Mouse (Mus musculus): ENCODE results near the gene S100a13. TPM values are rescaled to one million over a fixed set of nuclear protein-coding genes. Genes with fewer than 3 reads are reported as not detected.

The S100a13 gene
- total RNA-seq, 2 experiments from 2014 or later: 31.2 to 32.1 TPM

DNA sequence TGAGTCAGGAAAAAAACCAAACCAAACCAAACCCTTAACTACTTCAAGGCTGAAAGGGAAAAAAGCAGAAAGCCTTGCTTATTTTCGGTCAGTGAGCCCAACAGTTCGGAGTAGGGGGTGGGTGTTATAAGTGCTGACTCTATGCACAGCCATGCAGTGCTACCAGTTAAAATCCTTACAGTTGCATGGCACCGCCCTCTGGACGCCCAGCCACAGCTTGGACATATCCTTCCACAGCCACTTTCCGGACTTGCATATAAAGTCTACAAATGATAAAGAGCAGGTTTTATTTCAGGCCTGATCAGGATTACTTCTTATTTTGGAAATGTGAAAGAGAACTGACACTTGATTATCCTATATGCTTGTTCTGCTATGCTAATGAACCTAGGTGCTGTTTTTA is 9.0 kb upstream of the S100a13 start:
- intact Hi-C loops (cut with DNase I): no loop called here

DNA sequence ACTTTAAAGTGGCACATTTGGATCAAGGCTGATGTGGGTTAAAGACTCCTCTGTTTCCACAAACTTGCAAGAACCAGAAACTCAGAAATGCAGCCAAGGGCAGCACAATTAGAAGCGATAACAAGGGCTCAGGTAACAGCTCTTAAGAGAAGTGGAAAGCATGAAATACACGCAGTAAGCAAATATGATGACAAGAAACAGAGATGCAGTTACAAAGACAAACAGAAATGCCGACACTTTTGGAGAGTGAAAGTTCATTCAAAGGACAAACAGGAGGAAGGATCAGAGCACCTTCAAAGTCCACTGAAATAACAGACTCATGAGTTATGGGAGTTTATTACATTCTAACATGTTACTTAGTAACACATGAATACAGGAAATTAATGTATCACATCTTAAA is 7.9 kb upstream of the S100a13 start:
- intact Hi-C loops (cut with DNase I): no loop called here
- no peak for DNase-seq

More for the DNA sequence above, 9.0 kb upstream of the S100a13 start:
- no peak for DNase-seq

- DNase-seq: no peak
- intact Hi-C loops (cut with DNase I): loop anchor here (2.0 kb wide), 1 partner anchor 18 kb away; the partner anchor contains the start of gene Snapin
These were observed 5.8 kb upstream of the S100a13 start for GRCm38 (mm10) chr3:90508287-90508949.

DNA sequence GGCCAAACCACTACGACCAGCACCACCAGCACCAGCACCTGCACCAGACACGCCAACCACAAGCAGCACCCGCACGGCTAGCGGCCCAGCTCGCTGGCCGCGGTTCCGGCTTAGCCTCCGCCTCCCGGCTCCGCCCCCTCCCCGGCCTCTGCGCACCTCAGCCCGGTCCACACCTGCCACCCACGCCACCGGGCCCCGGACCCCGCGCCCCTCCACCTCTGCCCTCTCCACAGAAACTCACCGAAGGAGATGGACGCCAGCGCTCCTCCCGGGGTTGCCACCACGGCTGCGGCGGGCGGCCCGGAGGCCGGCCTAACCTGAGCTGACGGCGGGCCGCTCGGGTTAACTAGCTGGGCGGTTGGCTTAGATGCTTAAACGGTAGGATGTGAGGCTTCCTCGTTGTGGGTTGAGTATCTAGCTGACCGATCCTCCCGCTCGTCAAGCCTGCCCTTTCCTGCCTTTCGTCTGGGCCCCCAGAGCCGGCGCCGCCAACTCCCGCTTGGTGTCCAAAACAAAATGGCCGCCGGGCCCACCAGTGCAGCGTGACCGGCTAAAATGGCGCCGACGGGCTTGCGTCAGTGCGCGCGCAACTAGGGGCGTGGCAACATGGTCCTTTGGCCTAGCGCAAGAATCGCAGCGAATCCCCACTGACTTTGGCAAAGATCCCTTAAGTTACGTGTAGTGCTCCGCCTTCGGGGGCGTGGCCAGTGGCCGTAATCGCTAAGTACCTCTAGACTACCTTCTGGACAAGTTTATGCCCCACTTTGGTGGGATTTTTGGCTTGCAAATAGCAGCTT is 5.1 kb upstream of the S100a13 start, which contains the start of gene Chtop:
Gene Chtop, minus strand, starts transcription at position 549 of the 797 bp plus-strand sequence.
- DNase-seq: peak; percentile 99 to 100
- intact Hi-C loops (cut with DNase I): loop anchor here (2.0 kb wide), 1 partner anchor 18 kb away; the partner anchor contains the start of gene Snapin

- no peak for DNase-seq
- intact Hi-C loops (cut with DNase I): loop anchor here (2.0 kb wide), 1 partner anchor 19 kb away; the partner anchor contains the start of gene Snapin
These were observed 4.5 kb upstream of the S100a13 start for GRCm38 (mm10) chr3:90509747-90510123.

- intact Hi-C loops (cut with DNase I): no loop called here
- DNase-seq: no peak
These were observed 2.0 kb upstream of the S100a13 start for GRCm38 (mm10) chr3:90512276-90512675.

- DNase-seq: no peak
- intact Hi-C loops (cut with DNase I): no loop called here
These were observed 1.1 kb upstream of the S100a13 start for GRCm38 (mm10) chr3:90512948-90513642.

GRCm38 (mm10) chr3:90514691-90515090 is 456 bp downstream of the S100a13 start:
- intact Hi-C loops (cut with DNase I): no loop called here

GRCm38 (mm10) chr3:90515242-90515641 is 1.0 kb downstream of the S100a13 start:
- DNase-seq: peak; percentile 55
- intact Hi-C loops (cut with DNase I): no loop called here

More at GRCm38 (mm10) chr3:90514691-90515090, 456 bp downstream of the S100a13 start:
- DNase-seq: peak; percentile 78 to 79

- DNase-seq: no peak
- intact Hi-C loops (cut with DNase I): no loop called here
These were observed 1.6 kb downstream of the S100a13 start for GRCm38 (mm10) chr3:90515789-90516188.

DNA sequence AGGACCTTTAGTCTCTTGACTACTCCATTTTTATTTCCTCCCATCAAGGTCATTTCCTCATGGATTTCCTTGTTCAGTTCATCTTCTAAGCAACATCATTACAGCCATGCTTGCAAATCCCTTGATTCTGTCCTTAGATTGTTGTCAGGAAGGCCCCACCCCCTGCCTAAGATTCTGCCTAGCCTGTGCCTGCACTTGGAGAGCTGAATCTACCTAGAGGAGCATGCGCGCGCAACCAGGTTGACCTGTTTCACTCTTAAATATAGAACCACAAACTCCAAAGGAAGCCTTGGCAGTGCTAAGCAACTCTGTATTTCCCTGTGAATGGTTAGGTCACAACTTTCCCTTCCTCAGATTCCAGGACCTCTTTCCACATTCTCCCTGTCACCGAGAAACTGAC is 3.5 kb downstream of the S100a13 start:
- DNase-seq: no peak
- intact Hi-C loops (cut with DNase I): no loop called here

DNA sequence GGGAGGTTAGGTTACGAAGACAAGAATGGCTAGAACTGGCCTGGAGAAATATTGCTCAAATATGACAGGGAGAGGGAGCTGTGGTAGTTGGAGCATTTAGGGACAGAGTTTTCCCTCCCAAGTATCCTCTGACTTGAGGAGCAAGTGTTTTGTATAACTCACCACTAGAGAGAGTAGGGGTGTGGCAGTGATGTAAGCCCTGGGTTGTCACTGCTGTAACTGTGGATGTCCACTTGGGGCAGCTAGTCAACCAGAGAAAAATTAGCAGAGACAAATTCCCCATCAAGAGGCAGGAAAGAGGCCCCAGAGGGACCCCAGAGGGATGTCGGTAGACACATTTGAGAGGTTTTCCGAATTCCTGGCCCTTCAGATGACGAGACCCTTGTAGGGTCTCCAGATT is 11.2 kb downstream of the S100a13 start:
- DNase-seq: peak in 1 of 2 experiments; percentile 49
- intact Hi-C loops (cut with DNase I): loop anchor here (1.0 to 5.0 kb wide), 3 partner anchors 59 to 182 kb away; no protein-coding TSS in a partner anchor

- intact Hi-C loops (cut with DNase I): loop anchor here (2.0 to 5.0 kb wide), 2 partner anchors 127 to 181 kb away; no protein-coding TSS in a partner anchor
- DNase-seq: no peak
These were observed 11.8 kb downstream of the S100a13 start for GRCm38 (mm10) chr3:90526076-90526475.

DNA sequence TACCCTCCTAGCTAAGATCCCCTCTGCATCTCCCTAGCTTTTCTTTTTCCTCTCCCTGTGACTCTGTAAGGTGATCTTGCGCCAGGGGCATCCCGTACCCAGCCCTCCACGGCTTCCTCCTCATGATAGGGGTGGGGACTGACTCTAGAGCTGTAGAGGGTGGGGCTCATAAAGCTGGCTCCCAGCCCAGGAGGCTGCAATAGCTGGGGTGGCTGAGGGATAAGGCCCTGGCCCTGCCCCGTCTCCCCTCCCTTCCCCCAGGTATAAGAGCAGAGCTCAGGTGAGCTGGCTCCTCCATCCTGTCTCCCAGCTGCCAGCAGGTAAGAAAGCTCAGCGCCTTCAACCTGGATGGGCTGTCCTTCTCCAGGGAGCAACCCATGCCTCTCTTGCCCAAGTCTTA is 12.3 kb downstream of the S100a13 start, which contains the start of gene S100a14:
Gene S100a14, plus strand, starts transcription at position 277 of the 400 bp plus-strand sequence.
- intact Hi-C loops (cut with DNase I): loop anchor here (2.0 to 5.0 kb wide), 2 partner anchors 126 to 181 kb away; no protein-coding TSS in a partner anchor
- DNase-seq: no peak

DNA sequence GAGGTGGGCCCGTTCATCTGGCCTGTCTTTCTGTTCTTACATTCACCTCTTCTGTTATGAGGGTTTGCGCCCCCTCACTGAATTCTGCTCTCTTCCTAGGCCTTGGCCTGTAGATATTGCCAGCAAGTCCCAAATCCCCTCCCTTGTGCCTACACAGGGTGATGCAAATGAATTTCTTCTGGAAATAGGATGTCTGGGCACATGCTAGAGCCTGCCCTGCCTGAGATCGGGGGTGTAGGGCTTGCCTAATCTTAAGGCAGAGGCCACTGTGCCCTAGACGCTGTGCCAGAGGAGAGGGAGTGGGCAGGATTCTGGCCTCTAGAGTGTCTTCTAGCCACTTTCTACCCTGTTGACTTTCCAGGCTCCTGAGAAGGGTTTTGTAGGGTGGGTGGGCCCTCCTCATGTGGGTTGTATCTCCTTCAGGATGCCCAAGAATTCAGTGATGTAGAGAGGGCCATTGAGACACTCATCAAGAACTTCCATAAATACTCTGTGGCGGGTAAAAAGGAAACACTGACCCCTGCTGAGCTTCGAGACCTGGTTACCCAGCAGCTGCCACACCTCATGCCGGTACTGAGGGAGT is 13.1 kb downstream of the S100a13 start:
- DNase-seq: no peak
- intact Hi-C loops (cut with DNase I): loop anchor here (2.0 to 5.0 kb wide), 2 partner anchors 125 to 180 kb away; no protein-coding TSS in a partner anchor

DNA sequence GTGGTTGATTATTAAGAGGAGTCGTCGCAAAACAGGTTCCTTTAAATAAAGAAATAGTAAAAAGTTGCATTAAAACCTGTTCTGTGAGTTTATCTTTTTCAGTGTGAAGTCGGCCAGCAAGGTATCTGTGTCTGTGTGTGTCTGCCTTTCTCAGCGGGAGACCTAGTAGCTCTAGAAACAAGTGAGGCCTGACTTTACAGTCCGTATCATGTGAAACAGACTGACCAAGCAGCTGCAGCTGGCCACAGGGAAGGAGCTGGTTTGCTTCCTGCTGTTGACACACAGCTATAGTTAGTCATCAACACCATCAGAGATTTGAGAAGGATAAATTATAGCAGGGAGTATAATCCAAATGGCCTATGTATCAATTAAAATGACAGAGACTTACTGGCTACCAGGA is 17.5 kb downstream of the S100a13 start:
- DNase-seq: no peak
- intact Hi-C loops (cut with DNase I): no loop called here

GRCm38 (mm10) chr3:90535446-90535845 is 21.2 kb downstream of the S100a13 start:
- DNase-seq: no peak
- intact Hi-C loops (cut with DNase I): no loop called here

GRCm38 (mm10) chr3:90537141-90537904 is 23.1 kb downstream of the S100a13 start, which contains the start of gene S100a16:
TSS of gene S100a16 (plus strand) at chr3:90537254.
- intact Hi-C loops (cut with DNase I): no loop called here
- DNase-seq: peak; percentile 75 to 78

GRCm38 (mm10) chr3:90537905-90538296 is 23.7 kb downstream of the S100a13 start:
- intact Hi-C loops (cut with DNase I): no loop called here
- no peak for DNase-seq
